Mouse (Mus musculus) thymus, adult 2 months (tissue): ENCODE measurements at regions not wholly inside any gene's neighbourhood (a gene's known extent, or its start where the extent isn't known, plus 50 kb on each side); places are given as distances from the start of the nearest gene placed in this dataset.

Experiments used
- DNase-seq: peaks from one replicate; pipeline ENCODE4 v3.0.0; 2021
- H3K27ac ChIP-seq: fragments of 200-500 bp; 2 replicates; pipeline ENCODE4 v1.5.1; 2012; ENCODE audit warnings: low read length, control low read depth; ENCODE audit not compliant: control insufficient read depth, insufficient read depth
- H3K27me3 ChIP-seq: fragments of 200-500 bp; 2 replicates; pipeline ENCODE4 v1.6.1; 2012; ENCODE audit warnings: mild to moderate bottlenecking, low read length, moderate library complexity, mixed read lengths; ENCODE audit not compliant: control insufficient read depth, insufficient read depth
- H3K36me3 ChIP-seq: fragments of 200-500 bp; 2 replicates; pipeline ENCODE4 v1.6.1; 2012; ENCODE audit warnings: mild to moderate bottlenecking, low read length, moderate library complexity; ENCODE audit not compliant: control insufficient read depth, insufficient read depth
- H3K4me1 ChIP-seq: fragments of 200-500 bp; replicated peaks from 2 replicates; pipeline ENCODE4 v1.6.1; 2012; ENCODE audit warnings: low read length; ENCODE audit not compliant: control insufficient read depth, insufficient read depth
- H3K4me3 ChIP-seq: fragments of 200-500 bp; 2 replicates; pipeline ENCODE4 v1.5.1; 2012; ENCODE audit warnings: mild to moderate bottlenecking, low read length, control low read depth, moderate library complexity; ENCODE audit not compliant: control insufficient read depth, insufficient read depth
- CTCF ChIP-seq: fragments of 200-500 bp; IDR thresholded peaks from 2 replicates; pipeline ENCODE4 v1.5.1; 2012; ENCODE audit warnings: mild to moderate bottlenecking, control low read depth, low read length, moderate library complexity, borderline replicate concordance; ENCODE audit not compliant: control insufficient read depth, poor library complexity, insufficient read depth; ENCODE audit errors: extremely low read depth
- POLR2A ChIP-seq: fragments of 200-500 bp; IDR thresholded peaks from 2 replicates; pipeline ENCODE4 v1.6.1; 2012; ENCODE audit warnings: mild to moderate bottlenecking, low read length, control low read depth, moderate library complexity; ENCODE audit not compliant: control insufficient read depth, poor library complexity, insufficient read depth; ENCODE audit errors: extremely low read depth
- WGBS: fragments of 180-500 bp; shearing (Covaris S2); methylation state at CpG from one replicate; pipeline ENCODE4 v1.1.7; 2018; 5-methylcytosine and 5-hydroxymethylcytosine counted together

DNA sequence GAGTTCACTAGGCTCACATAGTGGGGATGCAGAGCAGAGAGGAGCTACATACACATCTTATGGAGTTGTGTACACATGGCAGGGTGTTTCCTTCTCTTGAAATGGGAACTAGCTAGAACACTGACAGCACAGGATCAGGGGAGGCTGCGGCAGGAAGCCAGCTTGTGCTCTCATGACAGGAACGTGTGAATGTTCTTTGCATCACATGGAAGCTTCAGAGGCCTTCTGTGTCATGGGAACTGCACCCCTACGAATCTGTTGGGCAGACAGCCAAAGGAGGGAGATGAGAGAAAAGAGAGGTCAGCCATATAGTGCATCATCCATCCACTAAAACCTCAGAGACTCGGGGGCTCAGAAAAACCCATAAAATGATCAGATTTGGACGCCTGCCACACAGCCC lies 417.6 kb upstream of the Zeb2 start:
- DNase-seq, result no peak
- no peaks in the 10 kb centered on the region for H3K36me3 ChIP-seq
- no peaks in the 10 kb centered on the region for H3K4me1 ChIP-seq
- no peak overlapping the region for H3K27ac ChIP-seq
- 60% methylated on average over 5 of the region's 5 CpGs for whole genome bisulfite sequencing
- H3K4me3 ChIP-seq, result no peak overlapping the region
- TF ChIP-seq CTCF (no peak), POLR2A (no peak)
- H3K27me3 ChIP-seq, result no peaks in the 10 kb centered on the region

DNA sequence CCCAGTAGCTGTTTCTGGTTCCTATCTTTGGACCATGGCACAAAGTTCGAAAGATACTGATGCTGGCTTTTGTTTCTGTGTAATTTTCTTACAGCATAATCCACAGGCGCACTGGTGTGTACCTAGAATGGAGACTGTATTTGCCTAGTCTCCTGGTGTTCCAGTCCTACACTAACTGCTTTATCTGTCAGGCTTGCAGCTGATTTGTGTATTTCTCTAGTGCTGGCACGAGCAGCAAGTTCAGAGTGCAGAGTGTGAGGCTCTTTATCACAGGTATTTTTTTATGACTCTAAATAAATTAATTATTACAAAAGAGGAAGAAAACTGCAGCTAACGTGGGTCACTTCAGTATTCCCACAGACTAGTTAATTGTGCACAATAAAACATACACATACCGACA lies 405.1 kb upstream of the Zeb2 start:
- H3K27me3 ChIP-seq, result no peaks in the 10 kb centered on the region
- WGBS, result 86% methylated on average over 5 of the region's 5 CpGs
- H3K4me1 ChIP-seq, result no peaks in the 10 kb centered on the region
- TF ChIP-seq CTCF (no peak), POLR2A (no peak)
- no peak for DNase-seq
- H3K36me3 ChIP-seq, result no peaks in the 10 kb centered on the region
- no peak overlapping the region for H3K27ac ChIP-seq
- no peak overlapping the region for H3K4me3 ChIP-seq

DNA sequence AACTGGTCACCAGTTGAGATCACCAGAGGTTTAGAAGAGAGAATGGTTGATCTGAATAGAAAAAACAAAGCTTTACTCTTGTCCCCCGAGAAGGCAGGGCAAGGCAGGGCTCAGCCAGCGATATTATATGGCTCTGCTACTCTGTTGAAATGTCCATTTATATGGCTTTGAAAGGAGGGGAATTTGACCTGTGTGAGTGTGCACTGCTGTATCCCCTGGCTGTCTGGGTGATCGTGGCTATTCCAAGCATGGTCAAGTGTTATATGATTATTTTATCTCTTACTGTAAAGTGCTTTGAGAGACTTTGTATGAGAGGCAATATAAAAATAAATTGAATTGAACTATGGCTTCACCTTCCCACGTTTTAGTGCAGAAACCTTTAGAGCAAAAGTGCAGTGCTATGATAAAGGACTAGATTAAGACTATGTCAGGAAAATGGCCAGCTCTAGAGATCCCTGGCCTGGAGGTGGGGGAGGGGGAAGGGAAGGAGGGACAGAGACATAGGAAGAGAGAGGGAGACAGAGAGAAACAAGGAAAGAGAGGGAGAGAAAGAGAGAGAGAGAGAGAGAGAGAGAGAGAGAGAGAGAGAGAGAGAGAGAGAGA lies 402.5 kb upstream of the Zeb2 start:
- TF ChIP-seq POLR2A, result no peak
- Histone ChIP-seq H3K27ac (no peak overlapping the region), H3K4me1 (no peaks in the 10 kb centered on the region), H3K4me3 (no peak overlapping the region), H3K36me3 (no peaks in the 10 kb centered on the region), H3K27me3 (no peaks in the 10 kb centered on the region)
- 85% methylated on average over 4 of the region's 4 CpGs for WGBS
- DNase-seq, result no peak

DNA sequence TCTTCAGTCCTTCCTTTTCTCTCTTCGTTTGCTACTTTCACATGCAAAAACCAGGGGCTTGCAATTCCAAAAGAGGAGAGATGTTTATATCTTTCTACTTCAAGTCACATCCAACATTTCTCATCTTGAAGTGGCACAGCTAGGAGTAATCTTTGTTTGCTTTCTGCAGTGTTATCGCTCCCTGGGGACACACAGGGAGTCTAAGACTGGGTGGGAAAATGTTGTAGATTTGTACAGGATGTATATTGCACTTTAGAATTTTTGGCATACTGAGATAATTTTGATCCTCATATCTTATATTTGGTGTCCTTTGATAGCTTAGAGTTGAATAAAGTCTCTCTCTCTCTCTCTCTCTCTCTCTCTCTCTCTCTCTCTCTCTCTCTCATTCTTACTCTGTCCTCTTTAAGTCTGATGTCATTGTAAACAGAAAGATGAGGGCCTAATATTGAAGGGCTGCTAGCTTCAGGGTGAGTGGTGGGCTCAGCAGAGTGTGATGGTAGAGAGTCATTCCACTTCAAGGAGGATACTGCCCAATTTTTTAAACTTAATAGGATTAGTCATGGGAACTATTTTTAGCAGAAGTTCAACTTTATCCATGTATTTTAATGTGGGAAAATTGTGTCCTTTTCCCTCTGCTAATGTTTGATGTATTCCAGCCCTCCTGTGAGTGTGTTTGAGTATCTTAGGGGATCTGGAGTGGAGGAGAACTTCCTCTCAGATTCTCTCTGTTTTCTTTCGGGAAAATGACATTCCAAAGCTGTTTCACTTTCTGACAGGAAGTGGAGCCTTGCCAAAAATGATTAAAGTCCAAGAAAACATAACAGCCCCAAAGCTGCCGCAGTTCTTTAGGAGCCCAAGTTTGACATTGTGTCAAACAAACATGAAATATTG lies 397.3 kb upstream of the Zeb2 start:
- WGBS, result 80% methylated on average over 4 of the region's 4 CpGs
- Histone ChIP-seq H3K4me1 (no peaks in the 10 kb centered on the region), H3K36me3 (no peaks in the 10 kb centered on the region), H3K4me3 (no peak overlapping the region), H3K27ac (no peak overlapping the region), H3K27me3 (no peaks in the 10 kb centered on the region)
- DNase-seq, result no peak
- TF ChIP-seq CTCF (no peak), POLR2A (no peak)

DNA sequence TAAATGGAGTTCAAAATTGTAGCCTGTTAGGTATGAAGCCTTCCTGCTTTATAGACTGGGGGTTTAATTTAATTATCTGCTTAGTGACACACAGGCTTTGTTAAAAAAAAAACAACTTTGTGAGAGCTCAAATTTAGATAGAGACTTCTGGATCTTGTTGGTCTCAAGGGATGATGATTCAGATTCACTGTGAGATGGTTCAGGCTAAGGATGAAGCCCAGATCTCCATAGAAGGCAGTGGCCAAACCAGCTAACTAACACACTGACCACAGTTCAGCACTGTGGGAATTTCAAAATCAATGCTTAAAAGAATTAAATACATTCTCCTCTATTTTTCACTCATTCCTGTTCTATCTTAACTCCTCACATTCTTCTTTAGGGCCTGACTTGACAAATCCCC lies 395.7 kb upstream of the Zeb2 start:
- Histone ChIP-seq H3K4me3 (no peak overlapping the region), H3K27me3 (no peaks in the 10 kb centered on the region), H3K4me1 (no peaks in the 10 kb centered on the region), H3K36me3 (no peaks in the 10 kb centered on the region), H3K27ac (no peak overlapping the region)
- TF ChIP-seq CTCF (no peak), POLR2A (no peak)
- DNase-seq, result no peak

DNA sequence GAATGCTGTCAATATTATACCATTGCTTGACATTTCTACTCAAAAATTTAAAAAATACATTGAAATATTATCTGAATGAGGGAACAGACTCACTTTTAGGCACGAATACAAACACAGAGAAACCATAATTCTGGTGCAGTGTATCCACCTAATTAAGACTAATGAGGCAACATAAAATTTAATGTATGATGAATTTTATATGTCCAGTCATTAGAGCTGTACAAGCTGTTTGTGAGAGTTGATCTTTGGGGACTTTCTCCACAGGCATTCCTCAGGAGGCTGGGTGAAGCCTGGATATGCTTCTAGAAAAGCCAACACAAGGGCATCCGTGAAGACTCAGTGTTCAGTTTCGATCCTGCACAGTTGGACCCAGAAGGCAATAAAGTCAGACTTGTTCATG lies 394.6 kb upstream of the Zeb2 start:
- TF ChIP-seq POLR2A, result no peak
- no peak for TF ChIP-seq CTCF
- no peak for DNase-seq
- Histone ChIP-seq H3K36me3 (no peaks in the 10 kb centered on the region), H3K27me3 (no peaks in the 10 kb centered on the region), H3K4me3 (no peak overlapping the region), H3K4me1 (no peaks in the 10 kb centered on the region), H3K27ac (no peak overlapping the region)
- 94% methylated on average over 3 of the region's 3 CpGs for WGBS

DNA sequence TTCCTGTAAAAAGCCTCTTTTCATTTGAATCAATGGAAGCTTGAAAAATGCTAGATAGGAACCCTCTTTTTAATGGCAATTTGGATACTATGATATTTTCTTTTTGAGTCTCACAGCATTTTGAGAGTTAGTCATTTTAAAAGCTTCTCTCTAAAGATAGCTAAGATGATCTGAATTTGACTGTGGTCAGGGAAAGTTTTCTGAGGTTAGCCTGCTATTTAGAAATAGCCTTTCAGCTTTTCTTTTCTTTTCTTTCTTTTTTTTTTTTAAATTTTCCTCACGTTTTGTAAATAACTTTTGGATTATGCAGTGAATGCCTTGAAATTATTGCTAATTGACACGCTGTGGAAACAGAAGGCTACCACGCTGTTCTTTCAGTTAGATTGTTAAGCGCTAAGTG lies 387.3 kb upstream of the Zeb2 start:
- 96% methylated on average over 4 of the region's 4 CpGs for WGBS
- H3K27me3 ChIP-seq, result no peaks in the 10 kb centered on the region
- TF ChIP-seq POLR2A, result no peak
- DNase-seq, result no peak
- no peaks in the 10 kb centered on the region for H3K36me3 ChIP-seq
- no peaks in the 10 kb centered on the region for H3K4me1 ChIP-seq
- no peak overlapping the region for H3K27ac ChIP-seq
- no peak overlapping the region for H3K4me3 ChIP-seq
